Mouse (Mus musculus) yolk sac, embryonic 10.5 days (tissue): ENCODE results near the gene Bmyc.
"Not testable (repeated sequence)": the region's sequence is repeated elsewhere in the genome, so short reads cannot be mapped to it uniquely, and the experiment has no call there.

Experiments
- DNase-seq: peaks from one replicate; pipeline ENCODE4 v3.0.0-alpha.2; 2017; ENCODE audit warnings: low spot score

Bmyc gene

GRCm38 (mm10) chr2:25733199-25733930 is 26.8 kb downstream of the Bmyc start:
- no peak for DNase-seq

DNA sequence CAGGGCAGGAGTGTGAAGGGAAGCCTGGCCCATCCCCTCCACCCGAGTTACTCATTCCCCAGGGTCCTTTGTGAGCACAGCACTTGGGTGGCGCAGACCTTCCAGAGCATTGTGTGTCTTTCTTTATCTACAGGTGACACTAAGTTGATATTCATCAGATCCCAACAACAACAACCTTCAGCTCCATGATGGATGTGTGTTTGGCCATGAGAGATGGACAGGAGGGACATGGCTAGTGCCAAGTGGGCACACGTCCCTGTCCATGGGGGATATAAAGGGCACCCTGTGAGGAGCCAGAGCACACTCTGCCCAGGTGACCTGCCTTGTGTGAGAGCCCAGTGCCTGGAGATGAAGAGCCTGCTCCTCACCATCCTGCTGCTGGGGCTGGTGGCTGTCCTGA is 30.2 kb downstream of the Bmyc start, which contains the start of gene Obp2b:
Gene Obp2b, plus strand, starts transcription at position 301 of the 400 bp plus-strand sequence.
- DNase-seq, result not testable (repeated sequence)

DNA sequence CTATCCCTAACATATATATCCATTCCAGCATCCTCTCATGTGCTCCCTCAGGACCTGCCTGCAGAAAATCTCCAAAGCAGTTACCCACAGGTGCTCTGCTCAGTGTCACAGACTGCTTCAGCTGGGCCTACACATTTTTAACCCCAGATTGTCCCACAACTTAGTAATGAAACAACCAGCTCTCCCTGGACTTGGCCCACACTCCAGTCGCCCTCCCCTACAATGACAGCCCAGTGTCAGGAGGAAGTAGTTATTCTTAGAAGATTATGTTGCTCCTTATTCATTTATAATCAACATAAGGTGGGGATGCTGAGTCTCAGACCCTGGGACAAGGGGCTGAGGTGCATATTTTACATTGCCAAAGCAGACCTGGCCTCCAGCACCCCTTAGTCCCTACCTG is 35.1 kb downstream of the Bmyc start:
- DNase-seq, result no peak

DNA sequence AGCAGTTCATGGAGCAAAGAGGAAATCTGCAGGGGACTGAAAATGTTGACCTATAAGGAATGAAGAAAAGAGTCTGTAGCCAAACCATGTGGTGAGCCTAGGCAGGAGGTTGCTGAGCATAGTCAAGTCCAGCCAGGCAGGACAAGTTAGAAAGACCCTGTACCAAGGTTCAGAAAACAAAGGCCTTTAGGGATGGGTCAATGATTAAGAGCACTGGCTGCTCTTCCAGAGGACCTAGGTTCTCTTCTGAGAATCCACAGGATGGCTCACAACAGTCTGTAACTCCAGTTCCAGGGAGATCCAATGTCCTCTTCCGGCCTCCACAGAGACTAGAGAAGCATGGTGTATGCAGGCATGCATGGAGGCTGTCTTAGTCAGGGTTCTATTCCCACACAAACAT is 47.7 kb downstream of the Bmyc start:
- no peak for DNase-seq
